Mouse (Mus musculus) layer of hippocampus, adult 2 months (tissue): ENCODE data around the gene Galnt17. TPM values are rescaled to one million over a fixed set of nuclear protein-coding genes. Genes with fewer than 3 reads are reported as not detected.

Experiments
- DNase-seq, 2 experiments: peaks; one replicate each; pipeline ENCODE4 v3.0.0; 2022; ENCODE audit warnings: low spot score in 2 of 2
- H3K27ac ChIP-seq: fragments of 200-600 bp; 2 replicates; pipeline ENCODE4 v1.8.1; 2022
- H3K4me3 ChIP-seq: fragments of 200-600 bp; 2 replicates; pipeline ENCODE4 v1.8.1; 2022; ENCODE audit warnings: mild to moderate bottlenecking
- CTCF ChIP-seq: fragments of 200-600 bp; conservative IDR thresholded peaks from 2 replicates; pipeline ENCODE4 v1.8.1; 2022; ENCODE audit warnings: antibody characterized with exemption, mild to moderate bottlenecking, moderate library complexity
- total RNA-seq, 2 experiments: library from RNA; stranded (reverse); gene quantifications; 2 replicates each; pipeline ENCODE4 v1.2.3; 2021

The Galnt17 gene
- total RNA-seq, 2 experiments from 2014 or later = 125 to 135 TPM

GRCm38 (mm10) chr5:130852182-130852581 is 456.1 kb downstream of the Galnt17 start:
- TF ChIP-seq CTCF = no peak
- no peak for DNase-seq
- Histone ChIP-seq H3K27ac (no peak overlapping the region), H3K4me3 (no peak overlapping the region)

GRCm38 (mm10) chr5:130849610-130850009 is 458.7 kb downstream of the Galnt17 start:
- no peak for TF ChIP-seq CTCF
- no peak overlapping the region for H3K27ac ChIP-seq
- no peak for DNase-seq
- no peak overlapping the region for H3K4me3 ChIP-seq

GRCm38 (mm10) chr5:130848562-130848961 is 459.7 kb downstream of the Galnt17 start:
- TF ChIP-seq CTCF = no peak
- Histone ChIP-seq H3K27ac (no peak overlapping the region), H3K4me3 (no peak overlapping the region)
- no peak for DNase-seq

GRCm38 (mm10) chr5:130825797-130826196 is 482.5 kb downstream of the Galnt17 start:
- TF ChIP-seq CTCF = no peak
- H3K4me3 ChIP-seq = no peak overlapping the region
- DNase-seq = no peak

More at GRCm38 (mm10) chr5:130825797-130826196, 482.5 kb downstream of the Galnt17 start:
- no peak overlapping the region for H3K27ac ChIP-seq
